Mouse (Mus musculus) inflammation-experienced regulatory T-cells (primary cell): ENCODE measurements around the gene Zswim5. TPM values are rescaled to one million over a fixed set of nuclear protein-coding genes. Genes with fewer than 3 reads are reported as not detected.

Source experiments
- polyA plus RNA-seq, 2 experiments: library from polyadenylated mRNA; unstranded; fragments of 100-300 nt; shearing (Covaris generic); gene quantifications; one replicate each; pipeline ENCODE4 v1.2.1; 2017

Gene Zswim5
- polyA plus RNA-seq = 1 to 10 TPM in 1 of 2 experiments, under 1 TPM in 1; 0.02 to 1.4 TPM

DNA sequence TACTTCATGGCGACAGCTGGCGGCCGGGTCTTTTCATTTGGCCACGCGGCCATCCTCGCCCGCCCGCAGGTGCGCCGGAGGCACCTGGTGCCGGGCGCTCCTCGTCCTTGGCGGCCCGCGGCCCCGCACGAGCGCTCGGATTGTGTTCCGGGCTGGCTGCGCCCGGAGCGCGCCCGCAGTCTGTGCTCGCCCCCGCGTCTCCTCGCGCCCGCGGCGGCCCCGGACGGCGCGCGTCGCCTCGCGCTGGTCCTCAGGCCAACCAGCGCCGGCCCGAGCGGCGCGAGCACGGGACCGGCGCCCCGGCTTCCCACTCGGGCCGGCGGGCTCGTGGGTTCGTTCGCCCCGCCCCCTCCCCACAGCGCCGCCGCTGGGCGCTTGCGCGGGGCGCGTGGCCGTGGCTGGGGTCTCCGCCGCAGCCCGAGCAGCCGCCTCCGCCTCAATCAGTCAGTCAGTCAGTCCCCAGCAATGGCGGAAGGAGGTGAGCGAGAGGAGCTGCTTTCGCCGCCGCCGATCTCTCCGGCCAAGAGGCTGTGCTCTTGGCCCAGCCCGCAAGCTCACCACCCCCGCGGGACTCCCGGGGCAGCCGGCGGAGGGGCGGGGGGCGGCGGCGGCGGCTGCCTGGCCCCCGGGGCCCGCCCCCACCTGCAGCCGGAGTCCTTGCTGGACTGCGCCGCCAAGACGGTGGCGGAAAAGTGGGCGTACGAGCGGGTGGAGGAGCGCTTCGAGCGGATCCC is at the start of gene Zswim5:
Zswim5 (plus strand) TSS at position 382 of the 734 bp plus-strand sequence.

DNA sequence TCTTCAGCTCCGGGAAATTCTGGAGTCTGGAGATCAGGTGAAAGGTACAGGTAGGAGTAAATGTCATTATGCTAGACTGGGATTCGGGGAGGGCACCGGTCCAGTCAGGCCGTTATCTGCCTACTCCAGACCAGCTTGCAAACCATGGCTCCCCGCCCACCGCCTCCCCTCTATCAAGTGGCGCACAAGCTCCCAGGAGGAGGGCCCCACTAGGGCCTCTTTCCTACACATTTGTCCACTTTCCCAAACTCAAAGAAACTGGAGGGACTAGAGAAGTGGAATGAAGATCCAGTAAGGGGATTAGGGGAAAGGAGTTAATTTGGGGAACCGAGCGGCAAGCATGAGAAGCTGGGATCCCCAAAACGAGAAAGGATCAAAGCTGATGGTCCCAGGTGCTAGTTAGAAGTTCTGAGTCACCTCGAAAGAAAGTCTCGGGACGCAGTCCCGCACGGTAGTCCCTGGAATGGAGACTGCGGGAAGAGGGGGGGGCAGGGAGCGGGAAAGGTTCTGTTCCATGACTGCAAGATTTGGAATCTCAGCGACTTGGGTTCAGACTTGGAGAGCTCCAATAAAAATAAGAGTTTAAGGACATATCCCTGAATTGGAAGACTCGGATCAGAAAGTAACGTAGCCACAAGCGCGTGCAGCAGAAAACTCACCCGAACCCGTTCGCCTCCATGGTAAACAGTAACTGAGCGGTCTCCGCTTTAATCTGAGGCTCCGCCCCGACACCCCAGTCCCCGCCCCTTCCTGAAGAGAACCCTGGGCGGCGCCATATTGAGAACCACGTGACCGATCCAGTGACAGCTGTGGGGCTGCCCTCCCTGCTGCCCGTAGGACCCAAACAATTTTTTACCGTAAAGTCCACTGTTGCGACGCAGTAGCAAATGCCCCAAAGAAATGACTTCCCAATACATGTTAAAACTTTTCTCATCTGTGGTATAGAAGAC is 116.8 kb downstream of the Zswim5 start, which contains the start of gene Urod:
Urod (minus strand) TSS at position 742 of the 950 bp plus-strand sequence.

DNA sequence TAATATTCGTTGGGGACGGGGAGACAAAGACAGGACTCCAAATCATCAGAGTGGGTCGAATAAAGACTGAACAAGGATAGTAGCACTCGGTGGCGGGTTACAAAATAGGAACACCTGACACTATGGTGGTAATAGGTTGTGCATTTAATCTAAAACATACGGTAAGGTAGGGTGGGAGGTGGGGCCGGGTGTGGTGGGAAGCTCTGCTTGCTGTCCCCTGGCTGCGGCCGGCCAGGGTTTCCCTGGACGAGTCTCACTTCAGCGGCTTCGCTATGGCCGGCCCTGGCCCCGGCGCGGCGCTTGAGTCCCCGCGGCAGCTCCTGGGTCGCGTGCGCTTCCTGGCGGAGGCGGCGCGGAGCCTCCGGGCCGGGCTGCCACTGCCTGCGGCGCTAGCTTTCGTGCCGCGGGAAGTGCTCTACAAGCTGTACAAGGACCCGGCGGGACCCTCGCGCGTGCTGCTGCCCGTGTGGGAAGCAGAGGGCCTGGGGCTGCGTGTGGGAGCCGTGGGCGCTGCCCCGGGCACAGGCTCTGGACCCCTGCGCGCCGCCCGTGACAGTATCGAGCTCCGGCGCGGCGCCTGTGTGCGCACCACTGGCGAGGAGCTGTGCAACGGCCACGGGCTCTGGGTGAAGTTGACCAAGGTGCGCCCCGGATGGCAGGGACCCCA is 118.1 kb downstream of the Zswim5 start, which contains the start of gene Hectd3:
Hectd3 (plus strand) TSS at position 187 of the 667 bp plus-strand sequence.

DNA sequence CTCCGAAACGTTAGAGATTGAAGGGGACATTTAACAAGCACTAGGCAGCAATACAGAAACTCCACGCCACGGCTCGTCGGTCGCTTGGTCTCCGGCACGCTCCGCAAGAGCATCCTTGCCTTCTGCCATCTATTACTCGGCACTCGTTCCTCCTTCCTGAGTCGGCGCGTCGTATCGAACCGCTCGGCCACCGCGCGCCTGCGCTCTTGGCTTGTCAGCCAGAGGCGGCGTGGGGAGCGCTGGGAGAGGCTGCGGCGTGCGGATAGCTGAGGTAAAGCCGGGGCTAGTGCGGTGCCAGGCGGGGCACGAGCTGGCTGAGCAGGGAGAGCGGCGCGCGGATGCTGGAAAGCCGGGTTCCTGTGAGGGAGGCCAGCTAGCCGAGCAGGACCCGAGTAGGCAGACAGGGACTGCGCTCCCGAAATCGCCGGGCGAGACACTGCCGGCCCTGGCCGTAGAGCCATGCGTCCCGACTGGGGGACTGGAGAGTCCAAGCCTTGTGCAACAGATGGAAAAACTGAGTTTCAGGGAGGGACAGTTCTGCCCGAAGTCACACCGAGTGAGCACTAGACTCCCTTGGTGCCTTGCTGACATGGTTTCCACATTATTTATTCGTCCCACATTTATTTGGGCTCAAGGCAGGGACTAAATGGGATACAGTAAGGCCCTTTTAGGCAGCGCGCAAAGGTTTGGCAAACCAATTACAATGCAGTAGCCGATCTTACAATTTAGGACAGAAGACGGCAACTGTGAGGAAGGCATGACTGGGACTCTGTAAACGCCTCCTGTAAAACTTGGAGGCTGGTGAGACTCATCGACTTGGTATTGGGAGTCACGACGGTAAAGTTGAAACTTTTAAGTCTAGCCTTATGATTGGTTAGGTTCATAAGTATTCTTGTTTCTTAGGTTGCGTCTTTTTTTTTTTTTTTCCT is 142.3 kb downstream of the Zswim5 start, which contains the start of gene Eif2b3:
Eif2b3 (plus strand) TSS at position 197 of the 929 bp plus-strand sequence.

Other genes with a start within 250 kb of the Zswim5 start
- 10 to 100 TPM; 37.6 to 41.0 TPM for gene Nasp, start 249.4 kb upstream of the Zswim5 start, polyA plus RNA-seq
- gene Akr1a1, start 225.7 kb upstream of the Zswim5 start, polyA plus RNA-seq = 100 to 1,000 TPM; 260 to 321 TPM
- gene Prdx1, start 191.8 kb upstream of the Zswim5 start, polyA plus RNA-seq = 100 to 1,000 TPM; 532 to 563 TPM
- 10 to 100 TPM in 1 of 2 experiments, 1 to 10 TPM in 1; 9.6 to 10.3 TPM for gene Mmachc, start 169.0 kb upstream of the Zswim5 start, polyA plus RNA-seq
- gene Ccdc163, start 168.9 kb upstream of the Zswim5 start, polyA plus RNA-seq = 10 to 100 TPM; 15.9 to 22.0 TPM
- 1 to 10 TPM; 5.3 to 8.3 TPM for gene Tesk2, start 156.4 kb upstream of the Zswim5 start, polyA plus RNA-seq
- gene Toe1, start 69.7 kb upstream of the Zswim5 start, polyA plus RNA-seq = 10 to 100 TPM; 39.8 to 43.6 TPM
- 10 to 100 TPM in 1 of 2 experiments, 1 to 10 TPM in 1; 9.6 to 18.9 TPM for gene Mutyh, start 69.7 kb upstream of the Zswim5 start, polyA plus RNA-seq
- gene Hpdl, start 55.7 kb upstream of the Zswim5 start, polyA plus RNA-seq = under 1 TPM; 0.21 to 0.37 TPM
- gene Urod, start 117.0 kb downstream of the Zswim5 start, polyA plus RNA-seq = 10 to 100 TPM; 91.4 to 97.6 TPM
- gene Hectd3, start 117.9 kb downstream of the Zswim5 start, polyA plus RNA-seq = 10 to 100 TPM; 33.8 to 38.5 TPM
- 10 to 100 TPM; 30.3 to 42.6 TPM for gene Eif2b3, start 142.0 kb downstream of the Zswim5 start, polyA plus RNA-seq
- gene Ptch2, start 218.7 kb downstream of the Zswim5 start, polyA plus RNA-seq = 1 to 10 TPM in 1 of 2 experiments, under 1 TPM in 1; 0.94 to 1.5 TPM
- gene Btbd19, start 248.3 kb downstream of the Zswim5 start, polyA plus RNA-seq = 10 to 100 TPM; 56.6 to 58.9 TPM
- gene Tctex1d4, start 249.4 kb downstream of the Zswim5 start, polyA plus RNA-seq = 1 to 10 TPM in 1 of 2 experiments, not detected in 1; 2.0 TPM